Mouse (Mus musculus) small intestine, adult 2 months (tissue): ENCODE results near the gene Art3.

Experiments used
- CTCF ChIP-seq: fragments of 200-500 bp; IDR thresholded peaks from 2 replicates; pipeline ENCODE4 v1.5.1; 2012; ENCODE audit warnings: low read depth, mild to moderate bottlenecking, control low read depth, inconsistent platforms, low read length, moderate library complexity, mixed read lengths; ENCODE audit not compliant: insufficient replicate concordance, insufficient read length; ENCODE audit errors: extremely low read depth
- POLR2A ChIP-seq: fragments of 200-500 bp; IDR thresholded peaks from 2 replicates; pipeline ENCODE4 v1.6.1; 2012; ENCODE audit warnings: low read depth, mild to moderate bottlenecking, control low read depth, inconsistent platforms, low read length, moderate library complexity

GRCm38 (mm10) chr5:92366565-92366964 is 34.9 kb downstream of the Art3 start:
- no peak for TF ChIP-seq CTCF
- no peak for TF ChIP-seq POLR2A
